Mouse (Mus musculus): ENCODE data around the gene Zfp609. TPM values are rescaled to one million over a fixed set of nuclear protein-coding genes. Genes with fewer than 3 reads are reported as not detected.
A peak's percentile ranks its signal among the peaks of the same experiment; 100 is the strongest.

Gene Zfp609
- polyA plus RNA-seq (2012; rRNA removed), result 3.1 and 6.1 TPM in 2 replicates

GRCm38 (mm10) chr9:65827344-65828015, at the start of gene Zfp609:
TSS of gene Zfp609 (minus strand) at chr9:65827564.
- Histone ChIP-seq H3K4me1 (ENCODE audit: control insufficient read depth, insufficient read depth, insufficient read length, low read length) (peaks cover 11% of the 10 kb centered on the region), H3K36me3 (ENCODE audit: control insufficient read depth, insufficient read depth, low read length) (no peaks in the 10 kb centered on the region; the same call in 1 of the 2 replicates), H3K4me3 (ENCODE audit: low read depth, low read length) (peak within 1 kb of the TSS; percentile 89), H3K27ac (ENCODE audit: insufficient read depth, low read depth, low read length) (peak within 1 kb of the TSS; percentile 76), H3K27me3 (ENCODE audit: control insufficient read depth, insufficient read depth, low read length) (no peaks in the 10 kb centered on the region)
- TF ChIP-seq POLR2A (IDR thresholded peaks at IDR 0.05; ENCODE audit: low read depth, low read length) (no peak), CTCF (IDR thresholded peaks at IDR 0.05; ENCODE audit: extremely low read depth, insufficient read length, insufficient replicate concordance, low read depth, low read length) (no peak)
- WGBS, result under 1% methylated on average over 71 of the region's 76 CpGs

- TF ChIP-seq CTCF (IDR thresholded peaks at IDR 0.05; ENCODE audit: extremely low read depth, insufficient read length, insufficient replicate concordance, low read depth, low read length), result no peak
- no peak for TF ChIP-seq POLR2A (IDR thresholded peaks at IDR 0.05; ENCODE audit: low read depth, low read length)
- WGBS, result 58% methylated on average over 1 of the region's 1 CpGs
- Histone ChIP-seq H3K4me3 (ENCODE audit: low read depth, low read length) (no peak overlapping the region), H3K36me3 (ENCODE audit: control insufficient read depth, insufficient read depth, low read length) (peaks cover 46% of the 10 kb centered on the region), H3K27me3 (ENCODE audit: control insufficient read depth, insufficient read depth, low read length) (no peaks in the 10 kb centered on the region), H3K27ac (ENCODE audit: insufficient read depth, low read depth, low read length) (no peak overlapping the region), H3K4me1 (ENCODE audit: control insufficient read depth, insufficient read depth, insufficient read length, low read length) (no peaks in the 10 kb centered on the region)
Measured at GRCm38 (mm10) chr9:65859656-65860055, 32.3 kb upstream of the Zfp609 start.

GRCm38 (mm10) chr9:65850203-65850602, 22.8 kb upstream of the Zfp609 start:
- no peaks in the 10 kb centered on the region for H3K27me3 ChIP-seq (ENCODE audit: control insufficient read depth, insufficient read depth, low read length)
- 16% methylated on average over 1 of the region's 1 CpGs for WGBS
- peaks cover 42% of the 10 kb centered on the region for H3K36me3 ChIP-seq (ENCODE audit: control insufficient read depth, insufficient read depth, low read length)
- no peak for TF ChIP-seq POLR2A (IDR thresholded peaks at IDR 0.05; ENCODE audit: low read depth, low read length)
- TF ChIP-seq CTCF (IDR thresholded peaks at IDR 0.05; ENCODE audit: extremely low read depth, insufficient read length, insufficient replicate concordance, low read depth, low read length), result no peak
- no peak overlapping the region for H3K27ac ChIP-seq (ENCODE audit: insufficient read depth, low read depth, low read length)
- no peaks in the 10 kb centered on the region for H3K4me1 ChIP-seq (ENCODE audit: control insufficient read depth, insufficient read depth, insufficient read length, low read length)
- no peak overlapping the region for H3K4me3 ChIP-seq (ENCODE audit: low read depth, low read length)

GRCm38 (mm10) chr9:65848154-65848553, 20.8 kb upstream of the Zfp609 start:
- Histone ChIP-seq H3K27ac (ENCODE audit: insufficient read depth, low read depth, low read length) (no peak overlapping the region), H3K27me3 (ENCODE audit: control insufficient read depth, insufficient read depth, low read length) (no peaks in the 10 kb centered on the region), H3K4me3 (ENCODE audit: low read depth, low read length) (no peak overlapping the region), H3K36me3 (ENCODE audit: control insufficient read depth, insufficient read depth, low read length) (peaks cover 34% of the 10 kb centered on the region), H3K4me1 (ENCODE audit: control insufficient read depth, insufficient read depth, insufficient read length, low read length) (peaks cover 5% of the 10 kb centered on the region; the same call in 1 of the 2 replicates)
- no peak for TF ChIP-seq POLR2A (IDR thresholded peaks at IDR 0.05; ENCODE audit: low read depth, low read length)
- TF ChIP-seq CTCF (IDR thresholded peaks at IDR 0.05; ENCODE audit: extremely low read depth, insufficient read length, insufficient replicate concordance, low read depth, low read length), result no peak

GRCm38 (mm10) chr9:65844421-65845165, 17.2 kb upstream of the Zfp609 start:
- 28% methylated on average over 7 of the region's 7 CpGs for WGBS
- TF ChIP-seq POLR2A (IDR thresholded peaks at IDR 0.05; ENCODE audit: low read depth, low read length) (no peak), CTCF (IDR thresholded peaks at IDR 0.05; ENCODE audit: extremely low read depth, insufficient read length, insufficient replicate concordance, low read depth, low read length) (no peak)
- Histone ChIP-seq H3K36me3 (ENCODE audit: control insufficient read depth, insufficient read depth, low read length) (peaks cover 20% of the 10 kb centered on the region), H3K27ac (ENCODE audit: insufficient read depth, low read depth, low read length) (peak overlapping the region; percentile 3; the same call in 1 of the 2 replicates), H3K27me3 (ENCODE audit: control insufficient read depth, insufficient read depth, low read length) (no peaks in the 10 kb centered on the region), H3K4me1 (ENCODE audit: control insufficient read depth, insufficient read depth, insufficient read length, low read length) (peaks cover 5% of the 10 kb centered on the region; the same call in 1 of the 2 replicates), H3K4me3 (ENCODE audit: low read depth, low read length) (no peak overlapping the region)

GRCm38 (mm10) chr9:65839841-65840240, 12.5 kb upstream of the Zfp609 start:
- Histone ChIP-seq H3K4me3 (ENCODE audit: low read depth, low read length) (no peak overlapping the region), H3K27me3 (ENCODE audit: control insufficient read depth, insufficient read depth, low read length) (no peaks in the 10 kb centered on the region), H3K27ac (ENCODE audit: insufficient read depth, low read depth, low read length) (no peak overlapping the region), H3K36me3 (ENCODE audit: control insufficient read depth, insufficient read depth, low read length) (peaks cover 18% of the 10 kb centered on the region), H3K4me1 (ENCODE audit: control insufficient read depth, insufficient read depth, insufficient read length, low read length) (peaks cover 5% of the 10 kb centered on the region; the same call in 1 of the 2 replicates)
- TF ChIP-seq CTCF (IDR thresholded peaks at IDR 0.05; ENCODE audit: extremely low read depth, insufficient read length, insufficient replicate concordance, low read depth, low read length) (no peak), POLR2A (IDR thresholded peaks at IDR 0.05; ENCODE audit: low read depth, low read length) (no peak)
- 100% methylated on average over 1 of the region's 1 CpGs for WGBS

GRCm38 (mm10) chr9:65836916-65837315, 9.6 kb upstream of the Zfp609 start:
- Histone ChIP-seq H3K4me1 (ENCODE audit: control insufficient read depth, insufficient read depth, insufficient read length, low read length) (no peaks in the 10 kb centered on the region), H3K27me3 (ENCODE audit: control insufficient read depth, insufficient read depth, low read length) (no peaks in the 10 kb centered on the region), H3K27ac (ENCODE audit: insufficient read depth, low read depth, low read length) (no peak overlapping the region), H3K36me3 (ENCODE audit: control insufficient read depth, insufficient read depth, low read length) (peaks cover 22% of the 10 kb centered on the region), H3K4me3 (ENCODE audit: low read depth, low read length) (no peak overlapping the region)
- no peak for TF ChIP-seq CTCF (IDR thresholded peaks at IDR 0.05; ENCODE audit: extremely low read depth, insufficient read length, insufficient replicate concordance, low read depth, low read length)
- TF ChIP-seq POLR2A (IDR thresholded peaks at IDR 0.05; ENCODE audit: low read depth, low read length), result no peak
